Comparison of ENCODE assay signal across 17 mouse cellular contexts in genomic region chr13:12806496-12806895, GRCm38 (mm10). TPM values are rescaled to one million over a fixed set of nuclear protein-coding genes. Genes with fewer than 3 reads are reported as not detected.
"Had no signal": no experiment of that assay in that cellular context is flagged by ENCODE, and none has a peak within 500 bp of the region (broad histone marks: within the 10 kb centered on the region; RNA-seq: fewer than 3 reads in every experiment).

No protein-coding gene starts in this region.

RNA-seq across cellular contexts. Expression of gene Prl2c3, which starts 6.6 kb away (rescaled TPM):
- total RNA-seq: megakaryocyte progenitor cell, adult 5-6 weeks had no signal
- polyA plus RNA-seq: liver, embryonic 15.5 days; liver, postnatal 0 days; lung, adult 2 months; lung, postnatal 0 days; macrophage; midbrain, embryonic 14.5 days; midbrain, embryonic 16.5 days; neural tube, embryonic 11.5 days; neural tube, embryonic 13.5 days; neural tube, embryonic 15.5 days; small intestine, adult 2 months; stomach, embryonic 14.5 days; stomach, embryonic 16.5 days; testis, adult 2 months; thymus, adult 2 months; urinary bladder, adult 2 months had no signal
